Mouse (Mus musculus) intestine, embryonic 16.5 days (tissue): ENCODE measurements at regions not wholly inside any gene's neighbourhood (a gene's known extent, or its start where the extent isn't known, plus 50 kb on each side); places are given as distances from the start of the nearest gene placed in this dataset.

Experiments
- ATAC-seq: fragments of 200-750 bp; cut with Nextera tagmentation; 2 replicates; pipeline ENCODE4 v1.8.0; 2017; ENCODE audit warnings: moderate TSS enrichment, moderate library complexity
- H3K27ac ChIP-seq: fragments of 300-500 bp; sonication (generic); 2 replicates; pipeline ENCODE4 v1.5.1; 2014; ENCODE audit warnings: mild to moderate bottlenecking, low read length
- H3K27me3 ChIP-seq: fragments of 300-500 bp; sonication (generic); replicated peaks from 2 replicates; pipeline ENCODE4 v1.6.1; 2014; ENCODE audit warnings: low read length, control low read depth, mixed read lengths; ENCODE audit not compliant: control insufficient read depth, insufficient read depth
- H3K36me3 ChIP-seq: fragments of 300-500 bp; sonication (generic); 2 replicates; pipeline ENCODE4 v1.6.1; 2014; ENCODE audit warnings: low read length, control low read depth; ENCODE audit not compliant: control insufficient read depth, insufficient read depth
- H3K4me1 ChIP-seq: fragments of 300-500 bp; sonication (generic); 2 replicates; pipeline ENCODE4 v1.6.1; 2014; ENCODE audit warnings: low read length, control low read depth, mixed read lengths; ENCODE audit not compliant: control insufficient read depth, insufficient read depth
- H3K4me2 ChIP-seq: fragments of 300-500 bp; sonication (generic); 2 replicates; pipeline ENCODE4 v1.6.1; 2014; ENCODE audit warnings: low read depth, low read length, control low read depth
- H3K4me3 ChIP-seq: fragments of 300-500 bp; sonication (generic); 2 replicates; pipeline ENCODE4 v1.5.1; 2014; ENCODE audit warnings: mild to moderate bottlenecking, low read length
- H3K9ac ChIP-seq: fragments of 300-500 bp; sonication (generic); 2 replicates; pipeline ENCODE4 v1.6.1; 2014; ENCODE audit warnings: low read depth, low read length
- H3K9me3 ChIP-seq: fragments of 300-500 bp; sonication (generic); 2 replicates; pipeline ENCODE4 v1.6.1; 2016; ENCODE audit warnings: low read length, control low read depth; ENCODE audit not compliant: control insufficient read depth
- WGBS: fragments of 180-500 bp; shearing (Covaris S2); extraction: QIAGEN DNeasy Blood & Tissue Kit; methylation state at CpG from one replicate; pipeline ENCODE4 v1.1.7; 2014; 5-methylcytosine and 5-hydroxymethylcytosine counted together

DNA sequence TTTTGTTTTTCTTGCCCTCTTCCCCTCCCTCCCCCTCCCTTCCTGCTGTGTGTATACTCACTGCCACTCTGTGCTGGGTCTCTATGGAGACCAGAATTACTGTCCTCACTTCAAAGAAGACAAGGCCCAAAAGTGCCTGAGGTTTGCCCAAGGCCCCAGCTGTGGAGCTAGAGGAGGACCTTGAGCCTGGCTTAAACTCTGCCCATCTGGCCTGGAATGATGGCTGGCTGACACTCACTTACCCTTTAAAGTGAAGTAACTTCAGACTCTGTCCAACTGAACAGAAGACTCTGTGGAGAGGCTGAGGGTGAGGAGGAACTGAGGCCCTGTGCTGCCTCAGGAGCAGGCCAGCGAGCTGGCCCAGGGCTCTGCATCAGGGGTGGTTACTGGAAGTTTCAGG lies 61.8 kb upstream of the Itga11 start:
- no peaks in the 10 kb centered on the region for H3K9me3 ChIP-seq
- WGBS = 79% methylated on average over 1 of the region's 1 CpGs
- H3K4me1 ChIP-seq = no peaks in the 10 kb centered on the region; the same call in 1 of the 2 replicates
- no peak for ATAC-seq
- H3K27me3 ChIP-seq = no peaks in the 10 kb centered on the region
- no peaks in the 10 kb centered on the region for H3K36me3 ChIP-seq
- H3K4me2 ChIP-seq = no peak overlapping the region
- H3K4me3 ChIP-seq = no peak overlapping the region
- no peak overlapping the region for H3K27ac ChIP-seq
- no peak overlapping the region for H3K9ac ChIP-seq

DNA sequence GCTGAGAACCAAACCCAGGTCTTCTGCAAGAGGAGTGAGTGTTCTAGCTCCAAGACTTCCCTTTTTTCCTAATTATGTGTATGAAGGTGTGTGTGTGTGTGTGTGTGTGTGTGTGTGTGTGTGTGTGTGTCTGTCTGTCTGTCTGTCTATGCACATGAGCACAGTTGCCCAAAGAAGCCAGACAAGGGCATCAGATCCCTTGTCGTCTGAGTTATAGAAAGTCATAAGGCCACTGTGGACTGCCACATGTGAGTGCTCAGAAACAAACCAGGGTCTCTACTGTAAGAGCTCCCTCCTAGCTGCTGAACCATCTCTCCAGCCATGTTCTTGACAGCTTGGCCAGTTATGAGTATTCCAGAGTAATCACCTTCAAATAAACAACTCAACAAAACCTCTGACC lies 58.6 kb upstream of the Itga11 start:
- Histone ChIP-seq H3K36me3 (no peaks in the 10 kb centered on the region), H3K27ac (no peak overlapping the region), H3K9ac (no peak overlapping the region), H3K9me3 (no peaks in the 10 kb centered on the region), H3K27me3 (no peaks in the 10 kb centered on the region), H3K4me2 (no peak overlapping the region), H3K4me3 (no peak overlapping the region), H3K4me1 (no peaks in the 10 kb centered on the region; the same call in 1 of the 2 replicates)
- 90% methylated on average over 1 of the region's 1 CpGs for WGBS
- no peak for ATAC-seq

DNA sequence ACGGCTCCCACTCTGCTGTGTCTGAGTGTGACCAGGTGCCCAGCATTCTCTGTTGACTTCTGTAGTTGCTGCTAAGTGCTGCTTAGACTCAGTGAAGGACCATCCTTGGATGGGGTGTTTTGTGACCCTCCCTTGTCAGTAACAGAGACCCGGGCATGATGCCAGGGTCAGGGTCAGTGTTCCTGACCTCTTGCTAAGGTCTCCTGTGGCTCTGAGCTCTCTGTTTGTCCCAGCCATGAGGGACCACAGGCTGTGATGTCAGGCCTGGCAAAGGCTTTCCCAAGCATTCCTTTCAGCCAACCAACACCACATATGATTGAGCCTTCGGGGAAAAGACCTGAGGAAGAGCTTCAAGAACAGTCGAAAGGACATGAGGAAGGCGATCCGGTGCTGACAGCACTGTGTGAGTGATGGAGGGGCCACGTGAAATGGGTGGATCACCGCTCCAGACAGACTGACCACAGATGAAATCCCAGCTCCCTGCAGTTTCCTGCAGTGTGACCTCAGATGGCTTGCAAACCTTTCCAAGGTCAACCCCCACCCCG lies 56.7 kb upstream of the Itga11 start:
- no peak overlapping the region for H3K9ac ChIP-seq
- no peaks in the 10 kb centered on the region for H3K4me1 ChIP-seq
- no peaks in the 10 kb centered on the region for H3K9me3 ChIP-seq
- ATAC-seq = no peak
- no peaks in the 10 kb centered on the region for H3K36me3 ChIP-seq
- no peak overlapping the region for H3K27ac ChIP-seq
- H3K27me3 ChIP-seq = no peaks in the 10 kb centered on the region
- no peak overlapping the region for H3K4me3 ChIP-seq
- 68% methylated on average over 9 of the region's 9 CpGs for WGBS
- no peak overlapping the region for H3K4me2 ChIP-seq

DNA sequence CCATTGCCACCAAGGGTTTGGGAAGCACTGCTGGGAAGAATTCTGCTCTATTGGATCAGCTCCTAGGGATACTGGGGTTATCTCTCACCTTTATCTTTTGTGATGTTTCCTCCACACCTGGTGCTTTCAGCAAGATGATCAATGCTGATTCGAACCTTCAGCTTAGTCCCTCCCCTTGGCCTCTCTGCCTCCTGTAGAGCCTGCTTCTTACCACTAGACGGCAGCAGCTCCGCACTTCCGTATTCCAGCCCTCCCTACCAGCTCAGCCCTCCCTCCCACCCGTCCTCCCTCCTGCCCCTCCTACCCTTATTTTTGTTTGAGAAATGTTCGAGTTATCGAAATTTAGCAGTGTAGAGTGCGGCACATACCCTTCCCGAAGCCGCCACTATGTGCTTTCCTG lies 55.5 kb upstream of the Itga11 start:
- Histone ChIP-seq H3K9me3 (no peaks in the 10 kb centered on the region), H3K4me1 (no peaks in the 10 kb centered on the region), H3K4me3 (no peak overlapping the region), H3K9ac (no peak overlapping the region), H3K4me2 (no peak overlapping the region), H3K27me3 (no peaks in the 10 kb centered on the region), H3K27ac (no peak overlapping the region), H3K36me3 (no peaks in the 10 kb centered on the region)
- WGBS = 61% methylated on average over 10 of the region's 10 CpGs
- no peak for ATAC-seq

DNA sequence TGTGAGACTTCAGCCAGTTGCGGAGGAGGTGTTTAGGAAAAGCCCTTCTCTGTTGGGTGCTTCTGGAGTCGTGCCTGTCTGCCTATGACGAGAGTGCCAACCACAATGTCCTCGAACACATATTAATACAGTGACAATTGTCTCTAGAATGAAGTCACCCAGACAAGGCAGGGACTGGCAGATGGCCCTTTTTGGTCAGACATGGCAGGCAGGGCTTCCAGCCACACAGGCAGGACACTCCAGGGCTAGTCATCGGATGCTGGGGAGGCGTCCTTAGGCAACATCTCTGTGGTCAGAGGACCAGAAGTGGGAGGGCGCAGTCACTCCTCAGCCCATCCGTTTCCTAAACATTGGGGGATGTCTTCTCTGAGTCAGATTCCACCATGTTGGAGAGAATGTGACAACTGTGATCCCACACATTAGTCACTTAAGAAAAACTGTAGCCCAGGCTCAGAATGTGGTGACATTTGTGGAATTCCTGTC lies 53.0 kb upstream of the Itga11 start:
- no peak overlapping the region for H3K4me2 ChIP-seq
- H3K4me1 ChIP-seq = no peaks in the 10 kb centered on the region; the same call in 1 of the 2 replicates
- H3K9ac ChIP-seq = no peak overlapping the region
- H3K9me3 ChIP-seq = no peaks in the 10 kb centered on the region
- no peaks in the 10 kb centered on the region for H3K36me3 ChIP-seq
- no peaks in the 10 kb centered on the region for H3K27me3 ChIP-seq
- H3K4me3 ChIP-seq = no peak overlapping the region
- WGBS = 80% methylated on average over 8 of the region's 8 CpGs
- no peak overlapping the region for H3K27ac ChIP-seq
- no peak for ATAC-seq

DNA sequence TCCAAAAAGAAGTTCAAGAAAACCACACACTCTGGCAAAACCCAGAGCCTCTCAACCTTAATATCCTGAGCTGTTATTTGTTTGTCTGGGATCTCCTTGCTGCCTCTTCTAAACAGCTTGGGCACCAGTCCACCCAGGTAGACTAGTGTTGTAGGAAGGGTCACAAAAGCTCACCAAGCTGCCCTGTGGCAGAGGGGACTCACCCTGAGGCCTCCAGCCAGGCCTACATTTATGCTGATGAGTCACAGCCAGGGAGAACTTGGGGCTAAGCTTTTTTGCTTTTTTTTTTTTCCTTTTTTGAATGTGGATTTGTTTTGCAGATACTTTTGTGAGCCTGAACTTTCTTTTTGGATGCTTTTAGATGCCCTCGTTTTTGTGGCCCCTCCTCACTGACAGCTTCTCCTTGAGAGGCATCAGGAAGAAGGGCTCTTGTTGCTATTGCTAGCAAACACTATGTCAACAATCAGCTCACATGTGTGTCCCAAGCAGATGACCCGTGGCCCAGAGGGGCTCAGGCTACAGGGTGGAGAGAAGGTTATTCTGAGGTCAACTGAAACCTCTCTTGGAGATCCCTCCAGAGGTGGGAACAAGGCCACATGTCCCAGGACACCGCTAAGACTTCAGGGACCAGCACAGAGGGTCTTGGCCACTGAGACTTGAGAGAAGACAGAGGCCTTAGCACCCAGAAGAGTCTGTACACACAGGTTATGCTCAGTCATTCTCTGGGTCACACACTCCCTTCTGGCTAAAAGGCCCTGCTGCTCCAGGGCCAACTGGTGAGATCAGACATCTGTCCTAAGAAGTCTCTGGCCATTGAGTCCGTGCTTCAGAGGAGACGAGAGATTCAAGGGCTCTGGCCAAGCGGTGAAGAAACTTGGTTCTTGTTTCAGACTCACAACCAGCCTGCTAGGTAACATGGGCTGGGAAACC lies 50.3 kb upstream of the Itga11 start:
- 61% methylated on average over 6 of the region's 6 CpGs for WGBS
- no peak for ATAC-seq

More for the DNA sequence above, 50.3 kb upstream of the Itga11 start:
- Histone ChIP-seq H3K36me3 (no peaks in the 10 kb centered on the region), H3K9ac (no peak overlapping the region), H3K4me3 (no peak overlapping the region), H3K4me1 (no peaks in the 10 kb centered on the region; the same call in 1 of the 2 replicates), H3K4me2 (no peak overlapping the region), H3K27ac (no peak overlapping the region), H3K9me3 (no peaks in the 10 kb centered on the region), H3K27me3 (no peaks in the 10 kb centered on the region)
